Mouse (Mus musculus) CH12.LX (cell line): ENCODE measurements around the gene Cep41. TPM values are rescaled to one million over a fixed set of nuclear protein-coding genes. Genes with fewer than 3 reads are reported as not detected.

Source experiments
- DNase-seq: peaks from one replicate; pipeline ENCODE4 v3.0.0-alpha.2; 2013; ENCODE audit errors: extremely low read depth
- H3K27ac ChIP-seq: 2 replicates; pipeline ENCODE4 v1.5.1; 2012; ENCODE audit warnings: low read depth, mild to moderate bottlenecking, control low read depth, moderate library complexity; ENCODE audit not compliant: insufficient read depth
- H3K27me3 ChIP-seq: replicated peaks from 2 replicates; pipeline ENCODE3; 2012; ENCODE audit warnings: inconsistent platforms
- H3K36me3 ChIP-seq, 2 experiments: replicated peaks in 1 of 2; 2 replicates each; pipeline versions ENCODE3 to v1.6.1; 2012; ENCODE audit warnings: inconsistent platforms in 1 of 2, low read length in 1 of 2, mild to moderate bottlenecking in 1 of 2, mixed read lengths in 1 of 2, moderate library complexity in 1 of 2; ENCODE audit not compliant: control insufficient read depth in 1 of 2, insufficient read depth in 1 of 2
- H3K4me1 ChIP-seq, 2 experiments: 2 replicates each; pipeline ENCODE4 v1.6.1; 2012; ENCODE audit warnings: inconsistent platforms in 1 of 2, moderate library complexity in 1 of 2; ENCODE audit not compliant: insufficient read depth in 2 of 2, control insufficient read depth in 1 of 2
- H3K4me2 ChIP-seq: 2 replicates; pipeline ENCODE4 v1.6.1; 2012; ENCODE audit warnings: low read depth, mild to moderate bottlenecking, control low read depth; ENCODE audit not compliant: poor library complexity, insufficient read depth, severe bottlenecking
- H3K4me3 ChIP-seq, 3 experiments: fragments of 150-350 bp in 1 of 3; sonication (generic) in 1 of 3; replicated peaks in 1 of 3; 2 replicates each; pipeline versions ENCODE3 to v1.5.1; 2011 to 2012; ENCODE audit warnings: low read depth in 2 of 3, low read length in 2 of 3, mild to moderate bottlenecking in 2 of 3, moderate library complexity in 2 of 3, control low read depth in 1 of 3, improper control_type of control experiment in 1 of 3, inconsistent platforms in 1 of 3, mixed read lengths in 1 of 3; ENCODE audit not compliant: poor library complexity in 1 of 3
- H3K79me2 ChIP-seq: replicated peaks from 2 replicates; pipeline ENCODE4 v1.6.1; 2012; ENCODE audit warnings: mild to moderate bottlenecking, moderate library complexity; ENCODE audit not compliant: control insufficient read depth, poor library complexity, insufficient read depth, severe bottlenecking; ENCODE audit errors: extremely low read depth
- H3K9ac ChIP-seq: 2 replicates; pipeline ENCODE4 v1.6.1; 2012; ENCODE audit warnings: low read depth, mild to moderate bottlenecking, control low read depth, moderate library complexity; ENCODE audit not compliant: insufficient read depth
- H3K9me3 ChIP-seq: replicated peaks from 2 replicates; pipeline ENCODE3; 2012; ENCODE audit warnings: low read length, inconsistent platforms, mixed read lengths
- CHD1 ChIP-seq: IDR thresholded peaks from 2 replicates; pipeline ENCODE4 v1.6.1; 2012; ENCODE audit warnings: low read depth, low read length, improper control_type of control experiment, inconsistent platforms
- CHD2 ChIP-seq: IDR thresholded peaks from 2 replicates; pipeline ENCODE4 v1.6.1; 2011; ENCODE audit warnings: low read length, improper control_type of control experiment
- CTCF ChIP-seq, 2 experiments: IDR thresholded peaks in 1 of 2; conservative IDR thresholded peaks in 1 of 2; 2 replicates each; pipeline ENCODE4 v1.5.1; 2011 to 2012; ENCODE audit warnings: low read depth in 2 of 2, low read length in 2 of 2, improper control_type of control experiment in 1 of 2, inconsistent platforms in 1 of 2, mild to moderate bottlenecking in 1 of 2, moderate library complexity in 1 of 2
- E2F4 ChIP-seq: IDR thresholded peaks from 2 replicates; pipeline ENCODE4 v1.6.1; 2011; ENCODE audit warnings: low read depth, low read length, improper control_type of control experiment; ENCODE audit not compliant: insufficient replicate concordance
- EP300 ChIP-seq: IDR thresholded peaks from 2 replicates; pipeline ENCODE4 v1.6.1; 2011; ENCODE audit warnings: low read length, improper control_type of control experiment
- GABPA ChIP-seq: IDR thresholded peaks from 2 replicates; pipeline ENCODE4 v1.6.1; 2012; ENCODE audit warnings: low read depth, low read length, improper control_type of control experiment, inconsistent platforms; ENCODE audit not compliant: insufficient replicate concordance
- HCFC1 ChIP-seq: IDR thresholded peaks from 2 replicates; pipeline ENCODE4 v1.6.1; 2012; ENCODE audit warnings: low read depth, mild to moderate bottlenecking, inconsistent platforms, low read length, improper control_type of control experiment
- MAFK ChIP-seq: IDR thresholded peaks from 2 replicates; pipeline ENCODE4 v1.6.1; 2011; ENCODE audit warnings: low read length, improper control_type of control experiment; ENCODE audit not compliant: insufficient replicate concordance
- MAZ ChIP-seq: IDR thresholded peaks from 2 replicates; pipeline ENCODE4 v1.6.1; 2012; ENCODE audit warnings: low read depth, mild to moderate bottlenecking, inconsistent platforms, low read length, improper control_type of control experiment, moderate library complexity
- MXI1 ChIP-seq: IDR thresholded peaks from 2 replicates; pipeline ENCODE4 v1.6.1; 2011; ENCODE audit warnings: mild to moderate bottlenecking, low read depth, low read length, improper control_type of control experiment
- NELFE ChIP-seq: IDR thresholded peaks from 2 replicates; pipeline ENCODE4 v1.6.1; 2011; ENCODE audit warnings: low read depth, low read length, improper control_type of control experiment
- PAX5 ChIP-seq: IDR thresholded peaks from 2 replicates; pipeline ENCODE4 v1.6.1; 2012; ENCODE audit warnings: low read length, inconsistent platforms, mixed read lengths
- POLR2A ChIP-seq: IDR thresholded peaks from 2 replicates; pipeline ENCODE4 v1.6.1; 2011; ENCODE audit warnings: low read depth, mild to moderate bottlenecking, improper control_type of control experiment, low read length
- POLR2AphosphoS2 ChIP-seq: IDR thresholded peaks from 2 replicates; pipeline ENCODE4 v1.6.1; 2011; ENCODE audit warnings: low read depth, low read length, improper control_type of control experiment
- RCOR1 ChIP-seq: conservative IDR thresholded peaks from 2 replicates; pipeline ENCODE4 v1.6.1; 2012; ENCODE audit warnings: low read depth, mild to moderate bottlenecking, inconsistent platforms, low read length, improper control_type of control experiment
- SIN3A ChIP-seq: IDR thresholded peaks from 2 replicates; pipeline ENCODE4 v1.6.1; 2012; ENCODE audit warnings: low read length, improper control_type of control experiment, inconsistent platforms
- SMC3 ChIP-seq: IDR thresholded peaks from 2 replicates; pipeline ENCODE4 v1.6.1; 2011; ENCODE audit warnings: low read depth, low read length, improper control_type of control experiment
- UBTF ChIP-seq: IDR thresholded peaks from 2 replicates; pipeline ENCODE4 v1.6.1; 2012; ENCODE audit warnings: low read depth, mild to moderate bottlenecking, inconsistent platforms, low read length, improper control_type of control experiment, moderate library complexity
- USF2 ChIP-seq: conservative IDR thresholded peaks from 2 replicates; pipeline ENCODE4 v1.6.1; 2011; ENCODE audit warnings: low read depth, low read length, improper control_type of control experiment
- ZKSCAN1 ChIP-seq: IDR thresholded peaks from 2 replicates; pipeline ENCODE4 v1.6.1; 2012; ENCODE audit warnings: low read depth, inconsistent platforms, low read length, improper control_type of control experiment, borderline replicate concordance
- ZMIZ1 ChIP-seq: IDR thresholded peaks from 2 replicates; pipeline ENCODE4 v1.6.1; 2012; ENCODE audit warnings: low read depth, mild to moderate bottlenecking, inconsistent platforms, low read length, improper control_type of control experiment
- ZNF384 ChIP-seq: IDR thresholded peaks from 2 replicates; pipeline ENCODE4 v1.6.1; 2012; ENCODE audit warnings: low read depth, low read length, improper control_type of control experiment, inconsistent platforms
- dilution Hi-C: fragments of 300-500 bp; cut with MboI; formaldehyde crosslinking; loops from 2 replicates; pipeline ENCODE4 v1.14.3; 2020; ENCODE audit warnings: low sequenced_read_pairs; ENCODE audit not compliant: extremely low pct_unique_long_range_greater_than_20kb, extremely low pct_ligation_motif_present
- in situ Hi-C: fragments of 300-500 bp; cut with MboI; formaldehyde crosslinking; loops from 3 replicates; pipeline ENCODE4 v1.14.3; 2019; ENCODE audit warnings: low sequenced_read_pairs, low pct_ligation_motif_present, low pct_unique_long_range_greater_than_20kb, mixed read lengths
- polyA plus RNA-seq: library from polyadenylated mRNA; unstranded; fragments of >175 nt; gene quantifications from 2 replicates; pipeline ENCODE4 v1.2.1, GENCODE M21; 2012; ENCODE audit warnings: low read depth; ENCODE audit not compliant: insufficient read length
- total RNA-seq, 2 experiments: library from RNA; depleted of rRNA; stranded (reverse); fragments of 300-350 nt in 1 of 2; fragments of >200 nt in 1 of 2; gene quantifications; 2 replicates each; pipeline ENCODE4 v1.2.3; 2012 to 2014

Gene Cep41
- total and polyA plus RNA-seq, 3 experiments, result 4.2 to 11.4 (median 8.7) TPM

DNA sequence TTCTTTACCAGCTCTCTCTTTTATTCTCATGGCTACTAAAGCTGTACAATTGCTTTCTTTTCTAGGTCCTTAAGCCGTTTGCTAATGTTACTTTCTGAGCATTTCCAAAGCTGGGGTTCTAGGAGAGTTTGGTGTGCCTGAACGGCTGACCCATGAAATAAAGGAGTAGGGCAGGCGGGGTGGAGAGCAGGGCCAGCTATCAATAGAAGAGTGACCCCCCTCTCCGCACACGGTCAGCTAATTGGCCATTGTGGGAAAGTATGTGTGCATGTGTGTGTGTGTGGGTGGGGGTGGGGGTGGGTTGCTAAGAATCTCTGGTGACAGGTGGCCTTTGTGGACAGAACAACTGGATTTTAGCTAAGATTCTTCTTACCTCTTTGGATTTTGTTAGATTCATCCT, 82.3 kb downstream of the Cep41 start:
- Histone ChIP-seq H3K4me2 (no peak overlapping the region), H3K27ac (no peak overlapping the region), H3K79me2 (no peaks in the 10 kb centered on the region), H3K4me3 (no peak overlapping the region), H3K27me3 (no peaks in the 10 kb centered on the region), H3K4me1 (no peaks in the 10 kb centered on the region), H3K9me3 (no peaks in the 10 kb centered on the region), H3K9ac (no peak overlapping the region), H3K36me3 (no peaks in the 10 kb centered on the region)
- DNase-seq, result no peak
- dilution Hi-C loops, result no loop called here
- no peak for TF ChIP-seq POLR2A
- no peak for TF ChIP-seq RCOR1
- TF ChIP-seq SIN3A, result no peak
- TF ChIP-seq ZKSCAN1, result no peak
- TF ChIP-seq NELFE, result no peak
- TF ChIP-seq GABPA, result no peak
- TF ChIP-seq MAZ, result no peak
- TF ChIP-seq CHD2, result no peak
- TF ChIP-seq USF2, result no peak
- TF ChIP-seq UBTF, result no peak
- in situ Hi-C loops, result no loop called here

DNA sequence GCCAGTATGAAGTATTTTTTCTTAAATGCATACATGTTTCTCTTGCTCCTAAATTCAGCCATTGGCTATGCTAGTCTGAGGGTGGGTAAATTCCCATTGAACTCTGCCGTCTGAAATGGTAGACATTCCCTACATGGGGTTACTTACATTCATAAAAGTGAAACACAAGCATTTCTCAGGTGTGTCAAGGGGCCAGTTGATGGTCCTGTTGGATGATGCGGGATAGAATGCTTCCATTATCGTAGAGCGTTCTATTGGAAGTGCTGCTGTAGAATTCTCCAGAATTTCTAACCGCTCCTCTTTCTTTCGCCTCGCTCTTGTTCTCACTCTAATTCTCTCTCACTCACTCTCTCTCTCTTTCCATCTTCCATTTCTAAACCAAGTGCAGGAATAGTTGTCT, 82.8 kb downstream of the Cep41 start, which contains the start of gene Cpa5:
TSS of gene Cpa5 (plus strand) at position 301 of the 400 bp plus-strand sequence.
- TF ChIP-seq POLR2A (no peak), E2F4 (no peak), USF2 (no peak), CTCF (conservative IDR thresholded peaks at IDR 0.05 in 1 of 2, IDR thresholded peaks at IDR 0.05 in 1 of 2; ENCODE audit: low read depth in 2 of 2, low read length in 2 of 2) (no peak), CHD2 (no peak), ZNF384 (no peak), ZKSCAN1 (no peak), HCFC1 (no peak), POLR2AphosphoS2 (no peak), UBTF (no peak), RCOR1 (no peak), EP300 (no peak), MAFK (no peak), MXI1 (no peak), CHD1 (no peak), ZMIZ1 (no peak), PAX5 (no peak), SMC3 (no peak)
- TF ChIP-seq, all 38 proteins: peak for 0
- in situ Hi-C loops (no loop called here), dilution Hi-C loops (no loop called here)
- Histone ChIP-seq H3K79me2 (no peaks in the 10 kb centered on the region), H3K9ac (no peak within 1 kb of the TSS), H3K36me3 (no peaks in the 10 kb centered on the region), H3K9me3 (no peaks in the 10 kb centered on the region), H3K4me3 (no peak within 1 kb of the TSS), H3K4me2 (0 out of 2 replicates have a peak within 1 kb of the TSS, but pooled peaks have one; percentile 4), H3K4me1 (no peaks in the 10 kb centered on the region), H3K27ac (no peak within 1 kb of the TSS), H3K27me3 (no peaks in the 10 kb centered on the region)
- no peak for DNase-seq
